Mouse (Mus musculus): ENCODE measurements around the gene Fgfr1op. TPM values are rescaled to one million over a fixed set of nuclear protein-coding genes. Genes with fewer than 3 reads are reported as not detected.

Fgfr1op gene
- total RNA-seq (2023), result 16.8 and 24.5 TPM in 2 replicates

GRCm38 (mm10) chr17:8164701-8165607 is at the start of gene Fgfr1op:
Gene Fgfr1op, plus strand, starts transcription at chr17:8165501.

GRCm38 (mm10) chr17:8147439-8148316 is 17.6 kb upstream of the Fgfr1op start, which contains the start of the genes Gm49673 and Rnaset2a:
Gene Gm49673, minus strand, starts transcription at chr17:8147788.
Gene Rnaset2a, minus strand, starts transcription at chr17:8148097.

GRCm38 (mm10) chr17:8235743-8236142 is 70.4 kb downstream of the Fgfr1op start, which contains the start of gene Ccr6:
Gene Ccr6, plus strand, starts transcription at chr17:8236043.

Other genes with a start within 250 kb of the Fgfr1op start
- gene Tagap, start 239.5 kb upstream of the Fgfr1op start, total RNA-seq (2023), result 131 and 146 TPM in 2 replicates
- 18.2 and 25.5 TPM in 2 replicates for gene Rsph3a, start 219.9 kb upstream of the Fgfr1op start, total RNA-seq (2023)
- gene Gm49673, start 17.7 kb upstream of the Fgfr1op start, total RNA-seq (2023), result 0.32 and 0.38 TPM in 2 replicates
- 24.0 and 30.5 TPM in 2 replicates for gene Rnaset2a, start 17.4 kb upstream of the Fgfr1op start, total RNA-seq (2023)
- not detected in 2 replicates for gene Ccr6, start 70.5 kb downstream of the Fgfr1op start, total RNA-seq (2023)
- gene Mpc1, start 117.4 kb downstream of the Fgfr1op start, total RNA-seq (2023), result 65.4 and 68.7 TPM in 2 replicates
- 94.6 and 108 TPM in 2 replicates for gene Sft2d1, start 145.6 kb downstream of the Fgfr1op start, total RNA-seq (2023)
- gene Prr18, start 172.0 kb downstream of the Fgfr1op start, total RNA-seq (2023), result 0.43 TPM in 1 of 2 replicates, not detected in the other
- not detected in 2 replicates for gene T2, start 190.5 kb downstream of the Fgfr1op start, total RNA-seq (2023)

Measured in neutrophil, adult 65 days (primary cell).